In genomic region chr8:124250785-124251184, GRCm38 (mm10) we compare ENCODE assay signal across 9 mouse cellular contexts. TPM values are rescaled to one million over a fixed set of nuclear protein-coding genes. Genes with fewer than 3 reads are reported as not detected.
DNase-seq lines count a peak whose midpoint lies in the region; ATAC-seq and TF ChIP-seq lines count a peak whose summit lies in the region.
"Had no signal": no experiment of that assay in that cellular context is flagged by ENCODE, and none has a peak within 500 bp of the region (broad histone marks: within the 10 kb centered on the region; RNA-seq: fewer than 3 reads in every experiment).

No protein-coding gene starts in this region.

- peak; percentile 70 for ATAC-seq in common myeloid progenitor, adult 5-6 weeks (replicated peaks; ENCODE audit: low read depth, poor library complexity, severe bottlenecking)
- ATAC-seq in kidney, postnatal 0 days (replicated peaks; ENCODE audit: low FRiP score, low read depth) = no peak

- H3K9me3 ChIP-seq in kidney, postnatal 0 days (replicated peaks; ENCODE audit: low read length) = no peaks in the 10 kb centered on the region

- H3K4me1 ChIP-seq in kidney, postnatal 0 days (replicated peaks; ENCODE audit: insufficient read depth, low read length) = peaks cover 23% of the 10 kb centered on the region

- TF ChIP-seq CTCF in kidney, postnatal 0 days (IDR thresholded peaks at IDR 0.05; ENCODE audit: low read depth) = no peak

- no peak overlapping the region for H3K9ac ChIP-seq in kidney, postnatal 0 days (ENCODE audit: low read depth, low read length)

- no peak overlapping the region; the same call in 1 of the 2 replicates for H3K27ac ChIP-seq in kidney, postnatal 0 days

- no peaks in the 10 kb centered on the region for H3K36me3 ChIP-seq in kidney, postnatal 0 days (ENCODE audit: insufficient read depth, low read length)

- DNase-seq in heart, adult 11 months = peak; percentile 95
- DNase-seq in heart, postnatal 10 days = no peak
- peak; percentile 70 for DNase-seq in kidney, postnatal 0 days (ENCODE audit: low spot score)
- DNase-seq in lung, postnatal 25 days (ENCODE audit: low spot score) = peak; percentile 86
- no peak for DNase-seq in thymus, postnatal 14 days
- DNase-seq in left cerebral cortex, postnatal 10 days (ENCODE audit: extremely low spot score in 1 of 2, low spot score in 2 of 2) = no peak
- no peak for DNase-seq in gastrocnemius, postnatal 25 days

- no peak overlapping the region for H3K4me2 ChIP-seq in kidney, postnatal 0 days (ENCODE audit: low read length)

- intact Hi-C loops in heart, postnatal 10 days (cut with DNase I) = no loop called here
- intact Hi-C loops in left cerebral cortex, postnatal 10 days (cut with DNase I) = no loop called here

- no peaks in the 10 kb centered on the region for H3K27me3 ChIP-seq in kidney, postnatal 0 days (ENCODE audit: insufficient read depth, low read length)
- H3K27me3 ChIP-seq: CH12.LX had no signal

- WGBS in kidney, postnatal 0 days = 12% methylated on average over 4 of the region's 4 CpGs

- H3K4me3 ChIP-seq in kidney, postnatal 0 days (replicated peaks; ENCODE audit: low read depth, low read length) = no peak overlapping the region

RNA-seq across cellular contexts. Expression of gene Galnt2, which starts 19.6 kb away (rescaled TPM):
- 10 to 100 TPM; 45.6 to 51.4 TPM for total RNA-seq in heart, postnatal 10 days (2021)
- total RNA-seq in common myeloid progenitor, adult 5-6 weeks (2017) = 10.1 and 31.0 TPM in 2 replicates
- polyA plus RNA-seq in kidney, postnatal 0 days (2015; fragmentation: Nextera tagmentation; extraction: Ambion mirVana) = 60.3 and 60.6 TPM in 2 replicates
- total RNA-seq in left cerebral cortex, postnatal 10 days (2021) = 10 to 100 TPM; 86.0 to 91.2 TPM
- total RNA-seq in gastrocnemius, postnatal 25 days (2021) = 10 to 100 TPM; 30.7 to 39.0 TPM

Comparison
In these comparisons a context has a peak if more than half of its experiments do, and no peak if none do; other contexts are left out.
1. DNase-seq: peak in heart, adult 11 months (single experiment), kidney, postnatal 0 days (single experiment) and lung, postnatal 25 days (single experiment); none in heart, postnatal 10 days (0 of 2), thymus, postnatal 14 days (single experiment), left cerebral cortex, postnatal 10 days (0 of 2) and gastrocnemius, postnatal 25 days (single experiment).